Mouse (Mus musculus): ENCODE data around the gene Tcp10a.

DNA sequence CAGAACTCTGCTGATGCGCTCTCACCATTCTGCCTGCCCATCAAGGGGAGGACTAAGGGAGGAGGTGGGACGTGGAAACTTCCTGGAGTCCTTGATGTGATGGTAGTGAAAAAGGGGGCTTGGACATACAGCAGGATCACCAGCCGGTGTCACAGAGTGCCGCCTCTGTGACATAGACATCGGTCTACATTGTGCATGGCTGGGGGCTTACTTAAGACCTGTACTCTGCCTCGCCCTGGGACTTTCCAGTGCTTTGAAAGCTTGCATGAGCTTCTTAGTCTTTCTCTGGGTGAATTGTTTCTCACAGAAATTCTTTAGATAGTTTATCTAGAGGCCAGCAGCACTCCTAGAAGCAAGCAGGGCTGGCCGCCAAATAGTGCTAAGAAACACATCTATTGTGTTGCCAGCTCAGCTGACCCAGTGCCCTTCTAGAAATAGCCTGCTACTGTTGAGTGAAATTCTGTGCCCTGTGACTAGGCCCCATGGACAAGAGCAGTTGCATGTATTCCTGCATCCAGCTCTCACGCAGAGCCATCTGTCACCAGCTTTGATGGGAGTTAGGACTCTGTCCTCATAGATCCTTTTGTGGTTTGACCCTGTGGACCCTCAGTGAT lies 40.0 kb upstream of the Tcp10a start:
- no peak for TF ChIP-seq GATA1 (IDR thresholded peaks at IDR 0.05; ENCODE audit: borderline replicate concordance, low read length)
- TF ChIP-seq FLI1 (IDR thresholded peaks at IDR 0.05; ENCODE audit: low read length) = no peak

All from megakaryocyte, embryonic 14.5 days (primary cell).